Mouse (Mus musculus) lung, embryonic 14.5 days (tissue): Measurements from ENCODE around the gene Col25a1. TPM values are rescaled to one million over a fixed set of nuclear protein-coding genes. Genes with fewer than 3 reads are reported as not detected.
A peak's percentile ranks its signal among the peaks of the same experiment; 100 is the strongest.

ENCODE experiments used
- ATAC-seq: fragments of 200-750 bp; cut with Nextera tagmentation; 2 replicates; pipeline ENCODE4 v1.8.0; 2017; ENCODE audit warnings: mild to moderate bottlenecking, moderate TSS enrichment, moderate library complexity; ENCODE audit not compliant: insufficient read depth
- DNase-seq: peaks from one replicate; pipeline ENCODE4 v3.0.0-alpha.2; 2015
- H3K27ac ChIP-seq: fragments of 300-500 bp; sonication (generic); 2 replicates; pipeline ENCODE4 v1.5.1; 2014; ENCODE audit warnings: low read depth, mild to moderate bottlenecking, moderate library complexity
- H3K27me3 ChIP-seq: fragments of 300-500 bp; sonication (generic); 2 replicates; pipeline ENCODE4 v1.6.1; 2014; ENCODE audit warnings: low read length, control low read depth; ENCODE audit not compliant: insufficient read depth
- H3K36me3 ChIP-seq: fragments of 300-500 bp; sonication (generic); 2 replicates; pipeline ENCODE4 v1.6.1; 2014; ENCODE audit warnings: control low read depth; ENCODE audit not compliant: insufficient read depth
- H3K4me1 ChIP-seq: fragments of 300-500 bp; sonication (generic); 2 replicates; pipeline ENCODE4 v1.6.1; 2014; ENCODE audit warnings: antibody characterized with exemption, control low read depth; ENCODE audit not compliant: insufficient read depth
- H3K4me2 ChIP-seq: fragments of 300-500 bp; sonication (generic); 2 replicates; pipeline ENCODE4 v1.6.1; 2014; ENCODE audit warnings: mild to moderate bottlenecking
- H3K4me3 ChIP-seq: fragments of 300-500 bp; sonication (generic); 2 replicates; pipeline ENCODE4 v1.5.1; 2014; ENCODE audit warnings: low read depth, low read length
- H3K9ac ChIP-seq: fragments of 300-500 bp; sonication (generic); 2 replicates; pipeline ENCODE4 v1.6.1; 2014
- H3K9me3 ChIP-seq: fragments of 300-500 bp; sonication (generic); 2 replicates; pipeline ENCODE4 v1.6.1; 2016; ENCODE audit warnings: low read depth, low read length, control low read depth
- CTCF ChIP-seq: IDR thresholded peaks from 2 replicates; pipeline ENCODE4 v1.5.1; 2016; ENCODE audit warnings: antibody characterized with exemption, low read depth
- WGBS: fragments of 180-500 bp; shearing (Covaris S2); extraction: QIAGEN DNeasy Blood & Tissue Kit; methylation state at CpG from one replicate; pipeline ENCODE4 v1.1.7; 2014; 5-methylcytosine and 5-hydroxymethylcytosine counted together
- polyA plus RNA-seq: library from polyadenylated mRNA; unstranded; fragments of >200 nt; fragmentation: Nextera tagmentation; extraction: Ambion mirVana; gene quantifications from 2 replicates; pipeline ENCODE4 v1.2.1, GENCODE M21; 2014

The Col25a1 gene
- 15.8 and 17.0 TPM in 2 replicates for polyA plus RNA-seq

GRCm38 (mm10) chr3:130131201-130131600, at the start of gene Col25a1:
Gene Col25a1 (plus strand): TSS chr3:130131501.
- 85% methylated on average over 8 of the region's 8 CpGs for WGBS

GRCm38 (mm10) chr3:130083312-130083711, 48.0 kb upstream of the Col25a1 start:
- 51% methylated on average over 2 of the region's 2 CpGs for WGBS
- no peak overlapping the region for H3K4me3 ChIP-seq
- no peaks in the 10 kb centered on the region for H3K4me1 ChIP-seq
- ATAC-seq (no peak), DNase-seq (peak; percentile 63)
- H3K27ac ChIP-seq, result no peak overlapping the region
- no peaks in the 10 kb centered on the region for H3K9me3 ChIP-seq
- H3K36me3 ChIP-seq, result no peaks in the 10 kb centered on the region
- H3K9ac ChIP-seq, result no peak overlapping the region
- H3K4me2 ChIP-seq, result no peak overlapping the region
- no peak for TF ChIP-seq CTCF
- H3K27me3 ChIP-seq, result no peaks in the 10 kb centered on the region

More at GRCm38 (mm10) chr3:130131201-130131600, at the start of gene Col25a1:
- ATAC-seq, result no peak
- Histone ChIP-seq H3K9me3 (no peaks in the 10 kb centered on the region), H3K27me3 (no peaks in the 10 kb centered on the region), H3K36me3 (no peaks in the 10 kb centered on the region), H3K4me1 (no peaks in the 10 kb centered on the region), H3K9ac (no peak within 1 kb of the TSS), H3K4me2 (no peak within 1 kb of the TSS), H3K27ac (no peak within 1 kb of the TSS), H3K4me3 (no peak within 1 kb of the TSS)
- no peak for TF ChIP-seq CTCF
- DNase-seq, result no peak

GRCm38 (mm10) chr3:130086372-130087080, 44.8 kb upstream of the Col25a1 start:
- Histone ChIP-seq H3K4me3 (no peak overlapping the region), H3K4me2 (no peak overlapping the region), H3K27ac (no peak overlapping the region), H3K9me3 (no peaks in the 10 kb centered on the region), H3K4me1 (no peaks in the 10 kb centered on the region), H3K36me3 (no peaks in the 10 kb centered on the region), H3K9ac (no peak overlapping the region), H3K27me3 (no peaks in the 10 kb centered on the region)
- DNase-seq, result peak; percentile 65
- ATAC-seq, result peak; percentile 82
- TF ChIP-seq CTCF, result no peak
- WGBS, result 50% methylated on average over 13 of the region's 13 CpGs

- Histone ChIP-seq H3K27me3 (no peaks in the 10 kb centered on the region), H3K9me3 (no peaks in the 10 kb centered on the region), H3K36me3 (no peaks in the 10 kb centered on the region), H3K9ac (no peak overlapping the region), H3K4me3 (no peak overlapping the region), H3K4me2 (no peak overlapping the region), H3K27ac (no peak overlapping the region), H3K4me1 (no peaks in the 10 kb centered on the region)
- no peak for TF ChIP-seq CTCF
- DNase-seq (no peak), ATAC-seq (no peak)
- WGBS, result 75% methylated on average over 9 of the region's 9 CpGs
Measured at GRCm38 (mm10) chr3:130087466-130087865, 43.8 kb upstream of the Col25a1 start.

- Histone ChIP-seq H3K4me2 (no peak overlapping the region), H3K9ac (no peak overlapping the region), H3K4me3 (no peak overlapping the region), H3K9me3 (no peaks in the 10 kb centered on the region), H3K27me3 (no peaks in the 10 kb centered on the region), H3K27ac (no peak overlapping the region), H3K4me1 (no peaks in the 10 kb centered on the region), H3K36me3 (no peaks in the 10 kb centered on the region)
- DNase-seq, result no peak
- no peak for ATAC-seq
- WGBS, result 88% methylated on average over 9 of the region's 9 CpGs
- TF ChIP-seq CTCF, result no peak
Measured at GRCm38 (mm10) chr3:130088654-130089053, 42.6 kb upstream of the Col25a1 start.

- ATAC-seq (no peak), DNase-seq (peak; percentile 12)
- TF ChIP-seq CTCF, result no peak
- H3K4me3 ChIP-seq, result no peak overlapping the region
- no peaks in the 10 kb centered on the region for H3K36me3 ChIP-seq
- H3K27ac ChIP-seq, result no peak overlapping the region
- no peak overlapping the region for H3K9ac ChIP-seq
- no peaks in the 10 kb centered on the region for H3K27me3 ChIP-seq
- H3K9me3 ChIP-seq, result no peaks in the 10 kb centered on the region
- no peak overlapping the region for H3K4me2 ChIP-seq
- no peaks in the 10 kb centered on the region for H3K4me1 ChIP-seq
- 76% methylated on average over 9 of the region's 9 CpGs for WGBS
Measured at GRCm38 (mm10) chr3:130090460-130090859, 40.8 kb upstream of the Col25a1 start.

- H3K9ac ChIP-seq, result no peak overlapping the region
- ATAC-seq (no peak), DNase-seq (no peak)
- H3K4me1 ChIP-seq, result no peaks in the 10 kb centered on the region
- H3K4me3 ChIP-seq, result no peak overlapping the region
- H3K27ac ChIP-seq, result no peak overlapping the region
- no peak for TF ChIP-seq CTCF
- WGBS, result 74% methylated on average over 5 of the region's 5 CpGs
- H3K9me3 ChIP-seq, result no peaks in the 10 kb centered on the region
- no peak overlapping the region for H3K4me2 ChIP-seq
- H3K27me3 ChIP-seq, result no peaks in the 10 kb centered on the region
- H3K36me3 ChIP-seq, result no peaks in the 10 kb centered on the region
Measured at GRCm38 (mm10) chr3:130094125-130094704, 37.1 kb upstream of the Col25a1 start.
